Mouse (Mus musculus): ENCODE data around the gene Ngf. TPM values are rescaled to one million over a fixed set of nuclear protein-coding genes. Genes with fewer than 3 reads are reported as not detected.

Ngf gene
- 0.26 and 0.42 TPM in 2 replicates for polyA plus RNA-seq (2016; fragmentation: Nextera tagmentation; extraction: Ambion mirVana)

- under 1% methylated on average over 43 of the region's 43 CpGs for WGBS
- Histone ChIP-seq H3K36me3 (no peaks in the 10 kb centered on the region), H3K4me1 (replicated peaks) (0 out of 2 replicates have a peak, but pooled peaks cover 7% of the 10 kb centered on the region), H3K9ac (no peak within 1 kb of the TSS), H3K9me3 (replicated peaks) (no peaks in the 10 kb centered on the region), H3K27me3 (replicated peaks) (peaks cover 63% of the 10 kb centered on the region), H3K27ac (ENCODE audit: poor library complexity, severe bottlenecking) (no peak within 1 kb of the TSS), H3K4me2 (peak within 1 kb of the TSS; percentile 77), H3K4me3 (peak within 1 kb of the TSS; percentile 45)
- ATAC-seq (ENCODE audit: insufficient number of reproducible peaks, low FRiP score): 0 out of 2 replicates have a peak, but pooled peaks have one; percentile 29
Measured at GRCm38 (mm10) chr3:102469713-102470448, at the start of gene Ngf. TSS of gene Ngf (plus strand) at chr3:102469919.

- Histone ChIP-seq H3K27me3 (replicated peaks) (no peaks in the 10 kb centered on the region), H3K9me3 (replicated peaks) (0 out of 2 replicates have a peak, but pooled peaks cover 9% of the 10 kb centered on the region), H3K9ac (no peak overlapping the region), H3K36me3 (no peaks in the 10 kb centered on the region), H3K4me1 (replicated peaks) (no peaks in the 10 kb centered on the region), H3K4me2 (no peak overlapping the region), H3K4me3 (no peak overlapping the region), H3K27ac (ENCODE audit: poor library complexity, severe bottlenecking) (no peak overlapping the region)
- ATAC-seq (ENCODE audit: insufficient number of reproducible peaks, low FRiP score): no peak
- 67% methylated on average over 3 of the region's 3 CpGs for WGBS
Measured at GRCm38 (mm10) chr3:102445567-102445966, 24.2 kb upstream of the Ngf start.

- Histone ChIP-seq H3K27me3 (replicated peaks) (no peaks in the 10 kb centered on the region), H3K9ac (no peak overlapping the region), H3K27ac (ENCODE audit: poor library complexity, severe bottlenecking) (no peak overlapping the region), H3K36me3 (no peaks in the 10 kb centered on the region), H3K4me3 (no peak overlapping the region), H3K4me2 (no peak overlapping the region), H3K4me1 (replicated peaks) (no peaks in the 10 kb centered on the region), H3K9me3 (replicated peaks) (0 out of 2 replicates have a peak, but pooled peaks cover 9% of the 10 kb centered on the region)
- whole genome bisulfite sequencing: 74% methylated on average over 4 of the region's 4 CpGs
- no peak for ATAC-seq (ENCODE audit: insufficient number of reproducible peaks, low FRiP score)
Measured at GRCm38 (mm10) chr3:102446691-102447090, 23.0 kb upstream of the Ngf start.

- Histone ChIP-seq H3K27me3 (replicated peaks) (no peaks in the 10 kb centered on the region; the same call in 1 of the 2 replicates), H3K9me3 (replicated peaks) (no peaks in the 10 kb centered on the region), H3K4me1 (replicated peaks) (no peaks in the 10 kb centered on the region), H3K9ac (no peak overlapping the region), H3K4me3 (no peak overlapping the region), H3K36me3 (no peaks in the 10 kb centered on the region), H3K27ac (ENCODE audit: poor library complexity, severe bottlenecking) (no peak overlapping the region), H3K4me2 (no peak overlapping the region)
- ATAC-seq (ENCODE audit: insufficient number of reproducible peaks, low FRiP score): no peak
- WGBS: 41% methylated on average over 6 of the region's 6 CpGs
Measured at GRCm38 (mm10) chr3:102454566-102454965, 15.2 kb upstream of the Ngf start.

- no peak overlapping the region for H3K27ac ChIP-seq (ENCODE audit: poor library complexity, severe bottlenecking)
- H3K9ac ChIP-seq: no peak overlapping the region
- 72% methylated on average over 5 of the region's 5 CpGs for WGBS
- no peaks in the 10 kb centered on the region for H3K9me3 ChIP-seq (replicated peaks)
- no peaks in the 10 kb centered on the region for H3K36me3 ChIP-seq
- no peaks in the 10 kb centered on the region for H3K4me1 ChIP-seq (replicated peaks)
- no peak for ATAC-seq (ENCODE audit: insufficient number of reproducible peaks, low FRiP score)
- H3K27me3 ChIP-seq (replicated peaks): peaks cover 11% of the 10 kb centered on the region; the same call in 1 of the 2 replicates
- no peak overlapping the region for H3K4me3 ChIP-seq
- no peak overlapping the region for H3K4me2 ChIP-seq
Measured at GRCm38 (mm10) chr3:102460528-102460927, 9.2 kb upstream of the Ngf start.

- ATAC-seq (ENCODE audit: insufficient number of reproducible peaks, low FRiP score): no peak
- Histone ChIP-seq H3K27ac (ENCODE audit: poor library complexity, severe bottlenecking) (no peak overlapping the region), H3K4me1 (replicated peaks) (no peaks in the 10 kb centered on the region), H3K36me3 (no peaks in the 10 kb centered on the region), H3K4me3 (no peak overlapping the region), H3K9me3 (replicated peaks) (no peaks in the 10 kb centered on the region), H3K4me2 (no peak overlapping the region), H3K27me3 (replicated peaks) (peaks cover 11% of the 10 kb centered on the region; the same call in 1 of the 2 replicates), H3K9ac (no peak overlapping the region)
- WGBS: 79% methylated on average over 6 of the region's 6 CpGs
Measured at GRCm38 (mm10) chr3:102460986-102461385, 8.7 kb upstream of the Ngf start.

GRCm38 (mm10) chr3:102462703-102463336 lies 6.9 kb upstream of the Ngf start:
- no peaks in the 10 kb centered on the region for H3K4me1 ChIP-seq (replicated peaks)
- 54% methylated on average over 9 of the region's 9 CpGs for WGBS
- no peak overlapping the region for H3K27ac ChIP-seq (ENCODE audit: poor library complexity, severe bottlenecking)
- H3K9ac ChIP-seq: no peak overlapping the region
- no peak overlapping the region for H3K4me3 ChIP-seq
- no peak overlapping the region for H3K4me2 ChIP-seq
- H3K27me3 ChIP-seq (replicated peaks): peaks cover 19% of the 10 kb centered on the region
- no peaks in the 10 kb centered on the region for H3K9me3 ChIP-seq (replicated peaks)
- no peaks in the 10 kb centered on the region for H3K36me3 ChIP-seq
- no peak for ATAC-seq (ENCODE audit: insufficient number of reproducible peaks, low FRiP score)

GRCm38 (mm10) chr3:102463339-102463738 lies 6.4 kb upstream of the Ngf start:
- no peak overlapping the region for H3K9ac ChIP-seq
- no peak overlapping the region for H3K27ac ChIP-seq (ENCODE audit: poor library complexity, severe bottlenecking)
- WGBS: 74% methylated on average over 2 of the region's 2 CpGs
- H3K9me3 ChIP-seq (replicated peaks): no peaks in the 10 kb centered on the region
- H3K4me2 ChIP-seq: no peak overlapping the region
- no peaks in the 10 kb centered on the region for H3K36me3 ChIP-seq
- no peak for ATAC-seq (ENCODE audit: insufficient number of reproducible peaks, low FRiP score)
- no peaks in the 10 kb centered on the region for H3K4me1 ChIP-seq (replicated peaks)
- no peak overlapping the region for H3K4me3 ChIP-seq
- peaks cover 23% of the 10 kb centered on the region for H3K27me3 ChIP-seq (replicated peaks)

- Histone ChIP-seq H3K9ac (no peak overlapping the region), H3K36me3 (no peaks in the 10 kb centered on the region), H3K27ac (ENCODE audit: poor library complexity, severe bottlenecking) (no peak overlapping the region), H3K27me3 (replicated peaks) (peaks cover 56% of the 10 kb centered on the region), H3K4me1 (replicated peaks) (0 out of 2 replicates have a peak, but pooled peaks cover 7% of the 10 kb centered on the region), H3K9me3 (replicated peaks) (no peaks in the 10 kb centered on the region), H3K4me2 (no peak overlapping the region), H3K4me3 (no peak overlapping the region)
- ATAC-seq (ENCODE audit: insufficient number of reproducible peaks, low FRiP score): 0 out of 2 replicates have a peak, but pooled peaks have one; percentile 57
- 20% methylated on average over 3 of the region's 3 CpGs for WGBS
Measured at GRCm38 (mm10) chr3:102466587-102466986, 3.1 kb upstream of the Ngf start.

- Histone ChIP-seq H3K9me3 (replicated peaks) (no peaks in the 10 kb centered on the region), H3K36me3 (no peaks in the 10 kb centered on the region), H3K27me3 (replicated peaks) (peaks cover 61% of the 10 kb centered on the region), H3K4me2 (no peak overlapping the region), H3K27ac (ENCODE audit: poor library complexity, severe bottlenecking) (no peak overlapping the region), H3K9ac (no peak overlapping the region), H3K4me3 (no peak overlapping the region), H3K4me1 (replicated peaks) (0 out of 2 replicates have a peak, but pooled peaks cover 7% of the 10 kb centered on the region)
- ATAC-seq (ENCODE audit: insufficient number of reproducible peaks, low FRiP score): no peak
- 74% methylated on average over 8 of the region's 8 CpGs for WGBS
Measured at GRCm38 (mm10) chr3:102467121-102467520, 2.6 kb upstream of the Ngf start.

- no peak overlapping the region for H3K4me3 ChIP-seq
- 0 out of 2 replicates have a peak, but pooled peaks cover 7% of the 10 kb centered on the region for H3K4me1 ChIP-seq (replicated peaks)
- 68% methylated on average over 5 of the region's 5 CpGs for WGBS
- no peak overlapping the region for H3K27ac ChIP-seq (ENCODE audit: poor library complexity, severe bottlenecking)
- H3K36me3 ChIP-seq: no peaks in the 10 kb centered on the region
- H3K4me2 ChIP-seq: no peak overlapping the region
- ATAC-seq (ENCODE audit: insufficient number of reproducible peaks, low FRiP score): no peak
- H3K9ac ChIP-seq: no peak overlapping the region
- peaks cover 63% of the 10 kb centered on the region for H3K27me3 ChIP-seq (replicated peaks)
- no peaks in the 10 kb centered on the region for H3K9me3 ChIP-seq (replicated peaks)
Measured at GRCm38 (mm10) chr3:102471251-102471650, 1.5 kb downstream of the Ngf start.

Measured in heart, embryonic 12.5 days (tissue).